Mouse (Mus musculus): ENCODE results near the gene 1700016H13Rik.
A peak's percentile ranks its signal among the peaks of the same experiment; 100 is the strongest.

1700016H13Rik gene

DNA sequence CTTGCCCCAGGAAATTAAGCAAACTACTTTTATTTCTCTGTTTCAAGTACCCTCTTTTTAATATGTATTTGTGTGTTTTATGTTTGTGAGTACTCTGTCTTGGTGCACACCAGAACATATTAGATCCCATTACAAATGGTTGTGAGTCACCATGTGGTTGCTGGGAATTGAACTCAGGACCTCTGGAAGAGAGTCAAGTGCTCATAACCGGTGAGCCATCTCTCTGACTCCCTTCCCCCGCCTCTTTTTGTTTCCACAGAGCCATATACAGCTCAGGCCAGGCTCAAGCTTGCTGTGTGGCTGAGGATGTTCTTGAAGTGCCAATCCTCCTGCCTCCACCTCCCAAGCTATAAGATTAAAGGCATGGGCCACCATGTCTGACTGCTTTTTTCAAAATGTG, 10.1 kb upstream of the 1700016H13Rik start:
- no peak for DNase-seq

DNA sequence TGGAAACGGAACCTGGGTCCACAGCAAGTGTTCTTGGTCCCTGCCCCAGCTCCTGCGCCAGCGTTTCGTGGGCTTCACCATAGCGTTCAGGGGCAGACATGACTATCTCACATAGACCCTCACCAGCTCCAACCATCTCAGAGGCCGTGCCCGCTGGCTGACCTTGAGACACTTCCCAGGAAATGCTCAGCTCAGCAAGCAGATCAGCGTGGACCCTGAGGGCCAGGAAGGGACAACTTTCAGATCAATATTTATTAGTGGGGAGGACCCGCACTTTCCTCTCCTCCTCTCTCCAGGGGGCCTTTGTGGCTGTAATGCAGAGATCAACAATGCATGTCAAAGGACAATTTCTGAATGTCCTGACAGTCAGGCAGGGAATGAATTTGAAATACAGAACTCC, 9.1 kb upstream of the 1700016H13Rik start:
- DNase-seq, result no peak

DNA sequence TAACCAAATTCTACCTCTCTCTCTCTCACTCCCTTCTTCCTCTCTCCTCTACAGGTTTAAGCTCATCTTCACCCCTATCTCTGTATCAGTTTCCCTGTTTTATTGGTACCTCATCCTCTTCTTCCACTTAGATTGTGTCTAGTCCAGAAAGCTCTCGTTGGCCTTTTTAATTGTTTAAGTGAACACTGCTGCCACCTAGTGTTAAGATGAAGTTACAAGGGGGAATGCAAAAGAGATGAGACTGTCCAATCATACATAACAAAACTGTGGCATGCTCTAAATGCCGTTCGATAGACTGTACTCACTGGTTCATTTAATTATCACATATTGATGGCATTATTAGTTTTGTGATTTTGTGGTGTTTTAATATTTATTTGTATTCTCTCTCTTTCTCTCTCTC, 3.8 kb upstream of the 1700016H13Rik start:
- no peak for DNase-seq

DNA sequence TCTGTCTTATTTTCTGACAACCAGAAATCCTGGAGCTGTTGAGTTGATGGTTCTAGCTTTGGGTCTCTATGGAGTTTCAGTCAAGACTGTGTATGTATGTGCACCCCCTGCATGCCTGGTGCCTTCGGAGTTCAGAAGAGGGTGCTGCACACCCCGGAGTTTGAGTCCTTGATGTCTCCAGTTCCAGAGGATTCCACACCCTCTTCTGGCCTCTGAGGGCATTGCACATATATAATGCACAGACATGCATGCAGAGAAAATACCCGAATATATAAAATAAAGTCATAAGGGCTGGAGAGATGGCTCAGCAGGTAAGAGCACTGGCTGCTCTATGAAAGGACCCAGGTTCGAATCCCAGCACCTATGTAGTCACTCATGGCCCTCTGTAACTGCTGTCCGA, 3.1 kb upstream of the 1700016H13Rik start:
- DNase-seq, result no peak

DNA sequence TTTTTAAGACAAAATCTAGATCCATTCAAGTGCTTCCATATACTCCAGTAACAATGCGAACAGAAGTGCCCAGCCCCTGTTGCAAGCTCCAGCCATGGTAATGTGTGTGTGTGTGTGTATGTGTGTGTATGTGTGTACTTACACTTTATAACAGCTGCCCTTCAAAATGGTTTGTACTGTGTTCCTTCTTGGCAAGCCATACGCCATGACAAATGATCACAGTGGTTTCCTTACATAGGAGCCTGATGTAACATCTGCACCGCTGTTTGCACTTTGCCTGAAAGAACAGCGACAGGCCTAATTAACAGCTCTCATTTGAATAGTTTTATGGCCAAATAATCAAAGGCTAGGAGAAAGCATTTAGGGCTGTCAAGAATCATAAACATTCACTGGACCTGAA, 1.0 kb downstream of the 1700016H13Rik start:
- no peak for DNase-seq

DNA sequence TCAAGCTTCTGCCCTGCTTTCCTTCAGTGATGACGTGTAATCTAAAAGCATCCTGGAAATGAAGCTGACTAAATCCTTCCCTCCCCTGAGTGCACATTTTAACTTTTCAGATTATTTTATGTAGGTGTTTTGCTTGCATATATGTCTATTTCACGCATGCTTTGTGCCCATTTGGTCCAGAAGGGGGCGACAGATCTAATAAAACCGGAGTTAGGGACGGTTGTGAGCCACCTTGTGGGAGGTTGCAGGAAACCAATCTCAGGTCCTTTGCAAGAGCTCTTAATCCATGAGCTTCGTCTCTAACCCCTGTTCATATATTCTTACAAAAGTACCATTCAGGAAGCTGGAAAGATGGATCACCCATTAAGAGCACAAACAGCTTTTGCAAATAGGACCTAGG, 1.6 kb downstream of the 1700016H13Rik start:
- DNase-seq, result no peak

DNA sequence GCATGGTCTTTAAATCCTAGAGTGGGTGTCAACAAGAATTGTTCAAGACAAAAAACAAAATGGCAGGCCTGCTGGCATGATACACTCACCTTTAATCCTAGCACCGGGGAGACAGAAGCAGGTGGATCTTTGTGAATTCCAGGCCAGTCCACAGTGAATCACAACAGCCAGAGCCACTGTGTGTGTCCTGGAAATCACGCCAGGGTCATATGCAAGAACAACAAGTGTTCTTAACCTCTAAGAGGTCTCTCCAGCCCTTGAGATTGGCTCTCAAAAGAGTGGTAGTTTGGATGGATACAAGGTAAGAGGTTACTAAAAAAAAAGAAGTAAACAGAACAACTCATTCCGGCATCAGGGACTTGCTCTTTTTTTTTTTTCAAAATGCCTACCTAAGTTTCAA, 8.5 kb downstream of the 1700016H13Rik start:
- DNase-seq, result no peak

DNA sequence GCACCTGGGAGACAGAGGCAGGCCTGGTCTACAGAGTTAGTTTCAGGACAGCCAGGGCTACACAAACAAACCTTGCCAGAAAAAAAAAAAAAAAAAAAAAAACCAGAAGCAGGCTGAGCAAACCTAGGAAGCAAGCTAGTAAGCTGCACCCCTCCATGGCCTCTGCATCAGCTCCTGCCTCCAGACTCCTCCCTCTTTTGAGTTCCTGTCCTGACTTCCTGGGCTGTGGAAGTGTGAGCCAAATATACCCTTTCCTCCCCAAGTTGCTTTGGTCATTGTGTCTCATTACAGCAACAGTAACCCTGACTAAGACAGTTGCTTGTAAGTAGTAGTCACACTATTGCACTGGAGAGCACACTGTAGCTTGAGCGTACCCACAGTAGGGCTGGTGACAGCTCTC, 11.6 kb downstream of the 1700016H13Rik start:
- no peak for DNase-seq

DNA sequence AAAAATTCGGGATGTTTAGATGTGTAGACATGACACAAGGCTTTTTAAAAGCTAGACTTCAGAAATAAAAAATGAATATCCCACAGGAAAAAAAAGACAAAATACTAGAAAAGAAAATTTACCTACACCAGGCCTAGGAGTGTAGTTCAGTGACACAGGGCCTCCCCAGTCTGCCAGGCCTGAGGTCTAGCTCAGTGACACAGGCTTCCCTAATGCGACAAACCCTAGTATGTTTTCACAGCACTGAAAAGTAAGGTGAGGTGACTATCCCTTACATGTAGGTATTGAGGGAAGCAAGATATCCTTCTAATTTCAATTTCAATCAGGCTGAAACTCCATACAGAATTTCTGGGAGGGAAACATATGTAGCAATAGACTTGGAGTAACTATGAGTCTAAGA, 18.6 kb downstream of the 1700016H13Rik start:
- no peak for DNase-seq

DNA sequence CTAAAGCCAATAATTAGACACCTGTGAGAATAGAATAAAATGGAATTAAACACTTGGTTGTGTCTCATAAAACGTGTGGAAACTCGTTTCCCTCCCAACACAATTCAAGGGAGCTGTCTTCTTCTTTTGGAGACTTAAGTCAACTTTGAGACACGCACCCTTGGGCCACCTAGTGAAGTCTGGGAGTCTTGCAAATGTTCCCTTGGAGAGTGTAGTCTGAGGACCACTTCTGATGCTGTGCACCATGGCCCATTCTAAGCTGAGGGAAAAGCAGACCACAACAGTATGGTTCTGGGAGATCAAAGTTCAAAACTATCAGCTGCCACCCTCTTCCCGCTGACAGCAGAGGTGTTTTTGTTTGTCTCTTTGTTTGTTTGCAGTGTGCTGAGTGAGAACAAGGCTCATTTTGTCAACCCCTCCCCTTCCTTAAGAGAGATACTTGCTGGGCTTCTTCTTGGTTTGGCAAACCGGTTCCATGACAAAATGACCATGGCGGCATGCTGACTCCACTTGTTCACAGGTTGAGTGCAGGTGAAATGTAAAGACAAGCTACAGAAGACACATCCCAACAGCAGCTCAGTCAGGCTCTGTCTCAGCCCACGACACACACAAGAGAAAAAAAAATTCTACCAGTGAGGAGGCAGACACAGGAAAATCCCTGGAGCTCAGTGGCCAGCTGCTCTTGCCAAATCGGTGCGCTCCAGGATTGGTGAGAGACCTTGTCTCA, 25.8 kb downstream of the 1700016H13Rik start:
- no peak for DNase-seq

DNA sequence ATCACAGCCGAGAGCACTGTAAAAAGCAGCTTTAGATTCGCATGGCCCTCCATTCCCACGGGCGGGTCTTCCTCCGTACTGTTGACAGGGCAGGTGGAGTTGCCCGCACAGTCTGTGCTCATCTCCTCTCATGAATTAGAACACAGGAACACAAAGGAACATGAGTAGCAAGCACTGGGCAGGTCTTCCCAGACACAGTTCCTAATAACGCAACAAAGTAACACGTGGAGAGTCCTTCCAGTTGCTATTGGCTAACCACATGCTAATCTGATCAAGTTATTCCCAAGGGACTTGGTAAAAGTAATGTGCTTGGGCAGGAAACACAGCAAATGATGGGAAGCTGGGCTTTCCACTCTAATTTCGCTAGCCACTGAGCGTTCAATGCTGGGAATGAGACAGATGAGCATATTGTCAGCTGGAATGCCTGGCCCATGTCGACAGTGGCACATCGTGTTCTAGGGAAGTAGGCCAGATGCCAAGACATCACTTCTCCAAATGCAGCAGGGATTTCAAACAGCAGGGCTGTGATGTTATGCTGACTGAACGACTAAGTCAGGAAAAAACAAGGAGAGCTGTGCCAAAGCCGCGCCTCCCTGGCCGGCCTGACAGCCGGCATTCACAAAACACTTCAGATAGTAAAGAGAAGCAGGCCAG, 26.6 kb downstream of the 1700016H13Rik start, which contains the start of gene Slc10a6:
Gene Slc10a6 (minus strand): TSS at position 293 of the 654 bp plus-strand sequence.
- peak; percentile 48 for DNase-seq

DNA sequence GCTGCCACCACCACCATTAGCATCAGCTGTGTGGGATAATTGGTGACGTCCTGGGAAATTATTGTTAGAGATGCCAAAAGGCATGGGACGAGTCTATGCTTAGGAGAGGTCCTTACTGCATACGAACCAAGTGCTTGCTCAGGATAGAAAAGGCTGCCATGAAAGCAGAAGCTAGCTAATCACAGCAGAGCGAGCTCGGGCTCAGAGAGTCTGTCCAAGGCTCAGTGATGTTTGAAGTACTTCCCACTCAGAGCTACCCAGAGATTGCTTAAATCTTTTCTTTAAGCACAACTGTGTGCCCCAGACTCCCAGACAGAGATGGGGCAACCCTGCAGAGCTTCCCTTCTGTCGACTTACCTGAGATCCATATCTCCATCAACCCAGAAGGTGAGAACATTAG, 27.3 kb downstream of the 1700016H13Rik start:
- no peak for DNase-seq

DNA sequence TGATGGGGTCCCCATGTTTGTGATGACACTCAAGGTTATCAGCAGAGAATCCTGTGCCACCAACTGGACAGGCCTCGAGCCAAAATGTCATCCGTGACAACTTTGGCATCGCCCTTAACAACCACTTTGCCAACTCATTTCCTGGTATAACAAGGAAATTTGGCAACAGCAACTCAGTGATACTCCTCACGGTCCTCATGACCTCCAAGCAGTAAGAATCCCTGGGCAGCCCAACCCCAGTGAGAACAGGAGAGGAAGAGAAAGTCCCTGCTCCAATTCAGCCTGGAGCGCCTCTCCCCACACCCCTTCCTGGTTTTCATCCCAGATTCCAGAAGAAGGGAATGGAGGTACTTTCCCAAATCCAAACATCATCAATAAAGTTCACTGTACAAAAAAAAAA, 31.0 kb downstream of the 1700016H13Rik start:
- DNase-seq, result no peak

DNA sequence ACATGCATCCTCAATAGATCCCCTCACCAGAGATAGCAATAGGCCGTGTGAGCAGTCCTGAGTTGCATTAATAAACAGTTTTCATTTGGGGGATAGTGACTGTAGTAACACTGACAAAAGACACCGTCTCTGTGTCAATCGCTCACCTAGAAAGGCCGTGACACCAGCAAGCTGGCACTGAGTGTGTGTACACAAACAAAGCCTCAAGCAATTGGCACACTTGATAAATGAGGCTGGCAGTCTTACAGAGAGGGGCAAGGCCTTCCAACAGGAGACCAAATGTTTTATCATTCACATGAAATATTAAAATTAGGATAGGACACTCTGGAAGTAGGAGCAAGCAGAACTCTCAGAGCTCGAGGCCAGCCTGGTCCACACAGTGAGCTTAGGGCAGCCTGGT, 33.5 kb downstream of the 1700016H13Rik start:
- DNase-seq, result no peak

DNA sequence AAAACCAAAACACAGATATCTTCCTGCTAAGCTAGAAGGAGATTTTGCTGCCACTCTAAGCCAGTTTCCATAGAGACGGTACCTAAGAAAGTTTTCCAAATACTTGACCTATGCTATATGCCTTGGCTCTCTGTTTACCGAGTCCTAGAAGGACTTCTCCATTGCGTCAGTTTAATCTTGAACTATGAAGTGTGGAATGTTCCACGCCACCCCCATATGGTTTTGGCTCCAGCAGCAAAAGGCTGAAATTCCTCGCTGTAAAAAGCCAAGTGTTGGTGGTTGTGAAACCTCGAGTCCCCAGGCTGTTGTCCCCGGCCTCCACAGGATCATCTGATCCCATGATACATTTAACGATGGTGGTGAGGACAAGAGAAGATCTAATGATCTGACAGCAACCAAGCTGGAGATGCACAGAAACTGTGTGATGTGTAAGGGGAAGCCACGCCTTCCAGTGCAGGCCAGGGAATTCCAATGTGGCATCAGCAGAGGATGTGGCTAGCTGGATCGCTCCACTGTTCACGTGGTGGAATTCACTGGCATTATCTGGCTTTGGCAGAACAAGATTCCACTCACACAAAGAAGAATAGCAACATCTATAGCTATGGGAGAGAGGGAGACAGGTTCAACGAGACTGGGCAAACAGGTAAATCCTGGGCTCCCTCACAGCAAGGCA, 35.4 kb downstream of the 1700016H13Rik start:
- DNase-seq, result no peak

DNA sequence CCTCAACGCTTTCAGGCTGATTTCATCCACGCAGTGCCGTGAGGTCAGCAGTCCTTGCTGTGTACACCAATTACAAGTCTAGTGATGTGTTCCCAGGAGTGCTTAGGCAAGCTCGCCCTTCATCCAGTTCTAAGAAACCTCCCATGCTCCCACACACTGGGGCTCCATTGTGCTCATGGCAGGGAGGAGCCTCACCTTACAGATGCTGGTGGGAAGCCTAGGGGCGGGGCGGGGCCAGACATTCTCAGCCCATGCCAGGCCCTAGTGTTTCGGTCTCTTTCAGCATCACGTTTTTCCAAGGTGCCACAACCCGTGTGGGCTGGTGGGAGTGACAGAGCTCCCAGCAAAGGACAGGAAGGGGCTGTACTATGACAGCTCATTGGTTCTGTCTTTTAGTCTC, 38.6 kb downstream of the 1700016H13Rik start:
- no peak for DNase-seq

DNA sequence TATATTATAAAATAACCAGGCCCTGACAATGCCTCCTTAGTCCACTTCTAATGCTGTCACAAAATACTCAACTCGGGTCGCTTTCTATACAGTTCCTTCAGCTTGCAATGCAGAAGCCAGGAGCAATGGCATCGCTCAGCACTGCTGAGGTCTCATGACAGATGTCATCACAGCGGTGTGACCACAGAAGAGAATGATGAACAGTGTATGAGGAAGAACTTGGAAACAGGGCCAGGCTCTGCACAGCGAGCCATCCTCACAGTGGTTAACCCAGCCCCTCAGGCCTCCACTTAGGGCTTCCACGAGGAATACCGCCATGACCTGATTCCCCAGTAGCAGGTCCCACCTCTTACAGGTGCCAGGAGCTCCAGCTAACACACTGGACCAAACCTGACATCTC, 41.5 kb downstream of the 1700016H13Rik start:
- DNase-seq, result no peak

DNA sequence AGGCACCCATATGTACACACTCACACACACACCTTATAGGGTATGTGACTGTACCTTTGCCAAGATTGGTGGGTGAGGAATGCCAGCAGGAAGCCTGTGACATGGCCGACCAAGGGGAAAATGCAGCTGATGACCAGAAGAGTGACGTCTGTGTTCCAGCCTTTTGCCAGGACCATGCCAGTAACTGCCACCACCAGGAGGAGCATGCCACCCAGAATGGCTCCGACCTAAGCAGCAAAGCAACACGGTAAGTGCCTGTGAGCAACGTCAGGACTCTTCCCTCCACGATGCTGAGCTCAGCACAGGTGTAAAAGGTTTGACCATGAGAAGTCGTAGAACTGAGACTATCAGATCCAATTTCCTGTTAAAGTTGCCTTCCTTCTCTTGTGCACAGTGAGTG, 43.5 kb downstream of the 1700016H13Rik start:
- DNase-seq, result no peak

DNA sequence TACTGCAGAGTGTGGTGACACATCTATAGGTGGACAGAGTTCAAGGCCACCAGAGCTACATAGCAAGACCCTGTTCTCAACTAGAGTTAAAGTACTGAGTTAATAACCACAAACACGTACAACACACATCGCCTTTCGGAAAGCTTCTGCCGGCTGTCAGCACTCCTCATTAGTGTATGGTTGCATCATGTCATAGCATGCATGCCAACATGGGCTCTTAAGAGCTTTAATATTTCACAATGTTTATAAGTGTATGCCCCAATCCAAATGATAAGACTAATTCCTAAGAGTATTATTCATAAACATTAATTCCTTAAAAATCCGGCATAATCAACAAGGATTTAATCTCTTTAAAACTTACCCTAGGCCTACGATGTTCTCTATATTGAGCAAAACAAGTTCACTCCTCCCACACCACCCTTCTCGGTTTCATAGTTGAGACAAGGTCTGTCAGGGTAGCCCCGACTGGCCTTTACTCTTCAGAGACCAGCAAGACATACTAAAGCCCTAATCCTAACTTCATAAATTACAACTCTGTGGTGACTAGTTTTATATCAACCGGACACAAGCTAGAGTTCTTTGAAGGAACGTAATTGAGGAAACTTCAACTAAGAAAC, 44.8 kb downstream of the 1700016H13Rik start:
- no peak for DNase-seq

DNA sequence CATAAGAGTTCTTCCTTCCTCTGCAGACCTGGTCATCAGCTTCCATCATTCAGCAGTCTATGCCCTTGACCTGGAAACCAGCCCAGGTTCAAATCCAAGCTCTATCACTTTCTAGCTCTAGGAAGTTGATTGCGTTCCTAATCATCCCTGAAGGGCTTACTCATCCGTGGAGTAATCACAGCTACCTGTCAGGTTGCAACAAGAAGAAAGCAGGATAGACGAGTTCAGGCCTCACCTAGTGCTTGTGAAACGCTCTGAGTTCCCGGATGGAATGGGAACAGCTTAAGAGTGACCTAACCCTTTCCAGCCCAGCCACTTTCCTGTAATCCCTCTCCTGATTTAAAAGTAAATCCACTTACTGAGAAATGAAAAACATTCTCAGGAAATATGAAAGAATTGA, 45.7 kb downstream of the 1700016H13Rik start:
- no peak for DNase-seq

DNA sequence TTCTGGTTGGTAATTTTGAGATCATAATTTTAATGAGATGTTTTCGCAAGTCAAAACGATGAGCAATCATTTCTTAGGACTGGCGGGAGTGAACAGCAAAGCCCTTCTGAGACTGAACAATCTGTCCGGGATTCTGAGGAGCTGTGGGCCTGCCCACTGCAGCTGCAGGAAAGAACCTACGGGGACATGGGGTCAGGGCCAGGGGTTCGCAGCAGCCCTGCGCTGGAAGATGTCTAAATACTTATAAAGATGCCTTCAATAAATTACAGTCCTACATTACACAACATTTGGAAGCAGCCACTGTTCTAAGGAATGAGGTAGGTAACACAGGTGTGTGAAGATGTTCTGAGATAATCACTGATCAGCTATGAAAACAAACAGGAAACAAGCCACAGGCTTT, 50.1 kb downstream of the 1700016H13Rik start:
- DNase-seq, result no peak

DNA sequence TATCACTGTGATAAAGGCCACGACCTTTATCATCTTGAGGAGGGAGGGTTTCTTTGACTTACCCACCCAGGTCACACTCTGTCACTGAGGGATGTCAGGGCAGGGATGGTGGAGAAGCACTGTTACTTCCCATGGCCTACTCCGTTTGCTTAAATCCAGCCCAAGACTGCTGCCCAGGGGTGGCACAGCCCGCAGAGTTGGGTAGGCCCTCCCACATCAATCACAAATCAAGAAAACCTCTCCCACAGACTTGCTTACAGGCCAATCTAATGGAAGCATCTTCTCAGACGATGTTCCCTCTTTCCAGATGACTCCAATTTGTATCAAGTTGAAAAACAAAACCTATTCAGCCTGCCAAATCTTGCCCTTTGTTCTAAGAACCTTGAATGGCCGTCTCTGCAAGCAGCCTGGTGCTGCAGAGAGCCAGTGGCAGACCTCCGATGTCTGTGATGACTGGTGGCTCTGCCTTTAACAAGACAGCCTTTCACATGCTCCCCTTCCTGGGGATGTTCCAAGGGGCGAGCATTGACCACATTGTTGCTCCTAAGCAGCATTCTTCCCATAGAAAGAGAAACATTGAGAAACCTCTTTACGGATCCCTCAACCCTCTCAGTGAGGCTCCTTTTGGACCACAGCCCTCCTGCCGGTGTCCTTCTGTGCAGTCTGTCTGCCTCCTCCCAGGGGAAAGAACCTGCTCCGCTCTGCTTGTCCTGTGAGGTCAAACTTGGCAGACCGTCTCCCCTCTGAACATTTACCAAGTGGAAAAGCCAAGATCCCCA, 52.5 kb downstream of the 1700016H13Rik start:
- DNase-seq, result no peak

DNA sequence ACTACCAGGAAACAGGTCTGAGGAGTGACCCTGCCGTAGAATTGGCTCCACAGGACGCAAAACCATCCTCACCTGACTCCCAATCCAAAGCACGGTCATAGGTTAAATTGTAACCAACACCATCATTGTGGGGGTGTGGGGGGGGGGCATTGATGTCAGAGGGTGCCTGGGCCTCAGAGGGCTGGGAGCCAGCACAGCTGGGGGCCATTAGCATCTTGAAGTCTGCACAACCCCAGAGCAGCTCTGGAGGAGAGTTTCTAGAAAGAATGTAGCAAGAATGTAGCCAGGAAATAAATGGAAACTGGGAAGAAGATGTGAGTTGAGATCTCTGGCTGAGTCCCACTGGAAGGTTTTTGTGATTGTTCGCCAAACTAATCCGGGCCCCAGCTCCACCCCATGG, 56.9 kb downstream of the 1700016H13Rik start:
- DNase-seq, result no peak
